Mouse (Mus musculus) left cerebral cortex, adult 11 months (tissue): Measurements from ENCODE around the gene G6pc2.

ENCODE experiments used
- DNase-seq: peaks from one replicate; pipeline ENCODE4 v3.0.0; 2022; ENCODE audit warnings: low spot score

The G6pc2 gene

GRCm38 (mm10) chr2:69239315-69239714 lies 28.4 kb downstream of the G6pc2 start:
- no peak for DNase-seq

DNA sequence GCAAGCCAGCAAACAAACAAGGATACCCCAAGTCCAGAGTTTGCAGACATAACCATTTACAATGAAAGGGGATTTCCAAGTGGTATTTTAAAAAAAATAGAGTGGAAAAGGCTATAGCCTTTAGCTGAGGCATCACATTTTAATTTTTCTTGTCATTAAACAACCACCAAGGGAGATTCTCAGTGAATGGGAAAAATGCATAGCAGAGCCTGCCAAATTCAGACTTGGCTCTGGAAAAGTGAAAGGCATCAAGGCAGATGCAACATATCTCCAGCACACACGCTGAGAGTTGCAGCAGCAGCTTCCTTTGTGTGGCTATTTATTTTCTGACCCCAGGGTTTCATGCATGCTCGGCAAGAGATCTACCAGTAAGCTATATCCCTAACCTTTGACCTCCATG lies 34.1 kb downstream of the G6pc2 start:
- DNase-seq = no peak

DNA sequence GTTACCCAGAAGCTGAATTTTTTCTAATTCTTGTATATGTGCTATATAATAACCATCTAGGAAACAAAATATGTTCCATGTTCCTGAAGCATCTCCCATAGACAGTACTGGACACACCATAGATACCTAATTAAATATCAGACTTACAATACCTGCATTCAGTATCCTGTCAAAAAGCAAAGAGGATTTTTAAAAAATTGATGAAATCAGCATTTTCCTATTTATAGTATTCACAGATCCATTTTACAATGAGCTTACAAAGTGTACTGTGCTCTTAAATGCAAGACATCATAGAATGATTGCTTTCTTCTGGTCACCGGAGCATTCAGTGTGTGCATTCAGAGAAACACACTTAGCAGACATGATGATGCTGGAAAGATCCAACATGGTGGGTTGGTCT lies 36.2 kb downstream of the G6pc2 start:
- no peak for DNase-seq

DNA sequence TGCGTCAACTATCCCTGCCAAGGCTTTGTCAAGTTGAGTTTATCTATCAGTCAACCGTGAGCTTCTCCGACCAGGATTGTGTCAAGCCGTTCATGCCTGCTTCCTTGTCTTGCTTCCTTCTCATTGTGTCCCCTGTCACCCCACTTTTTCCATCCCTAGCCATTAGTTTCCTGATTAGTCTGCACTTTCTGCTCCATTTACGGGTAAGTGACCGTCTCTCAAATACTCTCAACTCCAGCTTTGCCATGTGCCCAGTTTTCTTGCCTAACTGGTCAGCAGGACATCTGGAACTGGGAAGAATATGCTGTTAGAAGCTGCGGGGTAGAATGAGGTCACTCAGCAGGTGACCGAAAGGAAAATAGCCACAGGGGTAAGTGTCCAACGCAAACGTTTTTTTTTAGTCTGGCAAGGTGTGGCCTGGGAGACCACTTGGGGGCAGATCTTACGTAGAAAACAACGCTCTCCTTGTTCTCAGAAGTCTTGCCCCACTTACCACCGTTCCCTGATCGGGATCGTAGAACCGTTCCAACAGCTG lies 37.4 kb downstream of the G6pc2 start:
- DNase-seq = no peak

DNA sequence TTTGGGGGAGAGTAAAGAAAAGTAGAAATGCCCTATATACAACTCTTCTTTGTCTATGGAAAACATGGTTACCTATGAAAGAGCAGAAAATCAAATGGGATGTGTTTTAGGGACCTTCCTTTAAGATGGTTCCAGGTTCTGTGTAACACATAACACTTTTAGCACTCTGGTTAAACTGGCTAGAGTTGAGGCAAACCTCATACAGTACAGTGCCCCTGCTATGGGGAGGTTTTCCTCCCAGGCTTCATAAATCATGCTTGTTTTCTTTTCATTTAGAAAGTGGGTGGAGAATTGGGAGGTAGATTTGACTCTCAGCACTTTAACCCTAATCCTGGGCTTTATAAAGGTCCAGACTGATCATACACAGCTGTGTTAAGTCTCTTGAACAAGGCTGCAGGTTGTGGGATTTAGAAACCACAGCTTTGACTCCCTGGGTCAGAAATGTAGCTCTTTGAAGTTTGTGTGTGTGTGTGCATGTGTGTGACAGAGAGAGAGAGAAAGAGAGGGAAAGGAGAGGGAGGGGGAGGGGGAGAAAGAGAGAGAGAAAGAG lies 53.3 kb downstream of the G6pc2 start:
- DNase-seq = no peak

DNA sequence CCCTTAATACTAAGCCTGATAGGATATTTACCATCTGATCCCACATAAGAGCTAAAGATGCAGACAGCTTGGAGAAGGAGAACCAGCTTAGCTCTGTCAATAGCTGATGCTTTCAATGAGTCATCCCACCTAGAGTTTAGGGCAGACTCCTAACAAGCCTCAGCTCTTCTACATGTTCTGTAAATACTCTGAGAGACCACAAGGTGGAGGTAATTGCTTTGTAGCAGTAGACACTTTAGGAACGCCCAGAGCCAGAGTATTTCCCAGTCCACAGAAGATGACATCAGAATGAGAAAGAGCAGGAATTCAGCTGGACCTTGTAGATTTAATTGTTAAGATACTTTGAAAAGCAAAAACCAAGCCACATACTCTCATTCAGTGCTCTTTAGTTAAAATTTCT lies 65.0 kb downstream of the G6pc2 start:
- peak; percentile 10 for DNase-seq
